Mouse (Mus musculus) embryonic fibroblast, embryonic 13.5 days (primary cell): ENCODE data around the gene Hsd11b2. TPM values are rescaled to one million over a fixed set of nuclear protein-coding genes. Genes with fewer than 3 reads are reported as not detected.
A peak's percentile ranks its signal among the peaks of the same experiment; 100 is the strongest.
"Not testable (repeated sequence)": the region's sequence is repeated elsewhere in the genome, so short reads cannot be mapped to it uniquely, and the experiment has no call there.

Experiments
- H3K27ac ChIP-seq: 2 replicates; pipeline ENCODE4 v1.5.1; 2012; ENCODE audit warnings: low read length, control low read depth, inconsistent platforms; ENCODE audit not compliant: insufficient read depth
- H3K4me1 ChIP-seq: 2 replicates; pipeline ENCODE4 v1.6.1; 2011; ENCODE audit warnings: low read length; ENCODE audit not compliant: control insufficient read depth, insufficient read depth
- H3K4me3 ChIP-seq: 2 replicates; pipeline ENCODE4 v1.5.1; 2011; ENCODE audit warnings: mild to moderate bottlenecking, control low read depth, low read length; ENCODE audit not compliant: insufficient read depth
- CTCF ChIP-seq: IDR thresholded peaks from 2 replicates; pipeline ENCODE4 v1.5.1; 2011; ENCODE audit warnings: mild to moderate bottlenecking, control low read depth, low read length, moderate library complexity, borderline replicate concordance; ENCODE audit not compliant: insufficient read depth
- POLR2A ChIP-seq: IDR thresholded peaks from 2 replicates; pipeline ENCODE4 v1.6.1; 2011; ENCODE audit warnings: low read depth, mild to moderate bottlenecking, control low read depth, low read length, moderate library complexity
- polyA plus RNA-seq: library from polyadenylated mRNA; stranded (reverse); fragments of >200 nt; gene quantifications from 2 replicates; pipeline ENCODE4 v1.2.4, GENCODE M21; 2011; ENCODE audit warnings: low read depth; ENCODE audit not compliant: missing spikeins, insufficient read length

Gene Hsd11b2
- polyA plus RNA-seq, 1 experiment: 0.28 TPM

DNA sequence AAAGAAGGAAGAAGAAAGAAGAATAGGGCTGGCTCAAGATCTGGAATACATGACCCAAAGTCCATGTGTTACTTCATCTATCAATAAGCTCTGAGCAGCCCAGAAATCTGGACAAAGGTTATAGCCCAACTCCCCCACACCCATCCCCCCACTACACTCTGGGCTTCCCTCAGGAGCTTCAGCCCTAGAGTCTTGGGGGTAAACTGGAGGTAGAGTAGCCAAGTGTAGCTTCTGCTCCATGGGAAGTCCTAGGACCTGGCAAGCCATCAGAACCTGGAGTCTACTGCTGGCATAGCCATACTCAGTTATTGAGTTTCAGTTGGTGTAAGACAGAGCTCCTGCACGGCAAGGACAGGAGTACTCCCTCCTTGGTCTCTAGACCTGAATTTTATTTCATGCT, 31.0 kb downstream of the Hsd11b2 start:
- Histone ChIP-seq H3K27ac (no peak overlapping the region), H3K4me1 (peaks cover 21% of the 10 kb centered on the region), H3K4me3 (no peak overlapping the region)
- TF ChIP-seq CTCF (no peak), POLR2A (no peak)

DNA sequence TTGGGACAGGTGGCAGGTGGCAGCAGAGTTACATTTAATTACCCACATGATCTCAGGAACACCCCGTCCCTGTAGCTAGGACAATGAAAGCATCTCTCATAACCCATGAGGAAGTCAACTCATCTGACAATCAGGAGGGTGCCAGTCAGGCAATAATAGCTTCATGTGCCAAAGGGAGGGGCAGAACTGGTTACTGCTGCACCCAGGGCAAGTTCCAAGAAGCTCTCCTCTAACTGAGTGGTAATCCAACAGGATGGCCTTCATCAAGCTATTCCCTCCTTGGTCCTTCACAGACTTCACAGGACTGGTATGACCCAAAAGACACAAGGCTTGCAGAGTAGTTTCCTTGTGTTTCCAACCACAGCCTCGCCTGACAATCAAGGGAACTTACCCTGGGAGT, 31.5 kb downstream of the Hsd11b2 start:
- Histone ChIP-seq H3K4me3 (no peak overlapping the region), H3K27ac (no peak overlapping the region), H3K4me1 (peaks cover 21% of the 10 kb centered on the region)
- TF ChIP-seq CTCF (no peak), POLR2A (no peak)

DNA sequence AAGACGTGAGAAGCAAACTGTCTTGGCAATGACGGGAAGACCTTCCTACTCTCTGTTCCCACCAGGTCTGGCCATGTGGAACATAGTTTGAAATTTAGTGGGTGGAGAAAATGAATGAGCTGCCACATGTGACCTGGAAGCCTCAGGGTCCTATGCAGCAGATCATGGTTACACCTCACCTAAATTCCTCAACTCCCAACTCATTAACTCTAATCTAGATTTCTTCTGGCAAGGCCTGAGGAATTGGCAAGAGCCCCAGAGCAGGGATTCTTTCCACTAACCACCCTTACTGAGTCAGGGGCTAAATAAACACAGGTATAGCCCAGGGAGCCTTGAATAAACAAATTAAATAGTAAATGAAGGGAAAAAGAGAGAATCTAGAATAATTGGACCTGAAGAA, 33.5 kb downstream of the Hsd11b2 start:
- TF ChIP-seq POLR2A (no peak), CTCF (no peak)
- no peak overlapping the region for H3K27ac ChIP-seq
- no peak overlapping the region for H3K4me3 ChIP-seq
- peaks cover 6% of the 10 kb centered on the region; the same call in 1 of the 2 replicates for H3K4me1 ChIP-seq

DNA sequence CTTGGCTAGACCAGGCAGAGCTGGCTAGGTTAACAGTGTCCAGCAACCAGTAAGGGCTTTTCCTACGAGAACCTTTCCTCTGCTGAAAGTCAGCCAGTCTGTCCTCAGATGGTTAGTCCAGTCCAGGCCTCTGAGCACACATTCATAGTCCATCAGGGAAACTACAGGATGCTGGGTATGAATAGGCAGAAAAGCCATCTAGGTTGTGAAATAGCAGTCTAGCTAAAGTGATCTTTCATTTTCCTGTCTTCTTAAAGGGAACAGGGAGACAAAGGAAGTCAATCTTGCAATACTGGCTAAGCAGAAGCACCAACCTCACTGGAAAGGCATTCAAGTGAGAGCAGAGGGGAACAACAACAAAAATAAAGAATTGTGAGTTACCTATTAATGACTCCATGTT, 34.3 kb downstream of the Hsd11b2 start:
- Histone ChIP-seq H3K4me3 (no peak overlapping the region), H3K4me1 (0 out of 2 replicates have a peak, but pooled peaks cover 3% of the 10 kb centered on the region), H3K27ac (peak overlapping the region; percentile 15; the same call in 1 of the 2 replicates)
- TF ChIP-seq CTCF (no peak), POLR2A (no peak)

DNA sequence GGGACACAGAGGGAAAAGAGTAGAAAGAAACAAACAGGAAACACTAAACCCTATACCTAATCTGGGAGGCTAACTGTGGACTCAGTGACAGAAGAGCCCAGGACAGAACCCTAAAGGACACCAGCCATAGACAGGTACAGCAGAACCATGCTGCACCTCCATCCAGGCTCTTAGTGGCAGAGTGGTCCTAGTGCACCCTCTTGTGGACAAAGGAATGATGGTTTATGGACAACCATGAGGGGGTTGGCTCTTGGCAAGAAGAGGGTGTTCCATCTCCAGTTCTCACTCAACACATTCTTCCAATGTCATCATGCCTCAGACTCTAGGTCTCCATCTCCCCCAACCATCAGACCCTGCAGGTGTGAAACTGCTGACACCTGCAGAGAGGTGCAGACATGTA, 35.5 kb downstream of the Hsd11b2 start:
- no peak overlapping the region for H3K4me3 ChIP-seq
- H3K27ac ChIP-seq: no peak overlapping the region
- TF ChIP-seq CTCF (peak; percentile 76), POLR2A (no peak)
- H3K4me1 ChIP-seq: 0 out of 2 replicates have a peak, but pooled peaks cover 3% of the 10 kb centered on the region

DNA sequence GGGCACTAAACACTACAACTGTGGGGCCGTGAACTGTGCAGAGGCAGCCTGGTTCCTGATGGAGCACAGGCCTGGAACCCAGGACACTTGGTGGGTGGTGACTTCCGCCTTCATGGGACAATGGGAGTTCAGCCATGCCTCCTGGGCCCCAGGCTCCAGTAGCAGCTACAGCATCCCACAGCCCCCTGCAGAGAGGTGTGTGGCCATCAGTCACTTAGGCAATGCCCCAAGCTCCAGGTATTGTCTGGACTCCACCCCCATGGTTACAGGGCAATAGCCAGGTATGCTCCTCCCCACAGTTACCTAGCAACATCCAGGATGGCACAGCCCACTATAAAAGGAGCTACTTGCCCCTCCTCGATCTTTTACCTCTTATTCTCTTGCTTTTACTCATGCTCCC, 36.7 kb downstream of the Hsd11b2 start:
- no peak overlapping the region for H3K4me3 ChIP-seq
- H3K4me1 ChIP-seq: 0 out of 2 replicates have a peak, but pooled peaks cover 3% of the 10 kb centered on the region
- H3K27ac ChIP-seq: no peak overlapping the region
- TF ChIP-seq POLR2A (no peak), CTCF (no peak)

DNA sequence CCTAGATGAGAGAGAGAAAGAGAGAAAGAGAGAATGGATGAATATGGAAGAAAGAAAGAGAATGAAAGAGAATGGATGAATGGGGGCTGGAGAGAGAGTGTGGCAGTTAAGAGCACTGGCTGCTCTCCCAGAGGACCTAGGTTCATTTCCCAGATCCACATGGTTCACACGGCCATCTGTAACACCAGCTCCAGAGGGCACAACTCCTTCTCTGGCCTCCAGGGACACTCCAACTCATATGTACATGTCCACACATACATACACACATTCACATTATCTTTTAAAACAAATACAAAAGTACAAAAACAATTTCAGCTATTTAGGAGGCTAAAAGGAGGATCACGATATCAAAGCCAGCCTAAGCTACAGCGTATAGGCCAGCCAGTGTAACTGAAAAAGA, 44.3 kb downstream of the Hsd11b2 start:
- Histone ChIP-seq H3K4me1 (no peaks in the 10 kb centered on the region), H3K27ac (no peak overlapping the region), H3K4me3 (no peak overlapping the region)
- TF ChIP-seq POLR2A: no peak
- no peak for TF ChIP-seq CTCF

DNA sequence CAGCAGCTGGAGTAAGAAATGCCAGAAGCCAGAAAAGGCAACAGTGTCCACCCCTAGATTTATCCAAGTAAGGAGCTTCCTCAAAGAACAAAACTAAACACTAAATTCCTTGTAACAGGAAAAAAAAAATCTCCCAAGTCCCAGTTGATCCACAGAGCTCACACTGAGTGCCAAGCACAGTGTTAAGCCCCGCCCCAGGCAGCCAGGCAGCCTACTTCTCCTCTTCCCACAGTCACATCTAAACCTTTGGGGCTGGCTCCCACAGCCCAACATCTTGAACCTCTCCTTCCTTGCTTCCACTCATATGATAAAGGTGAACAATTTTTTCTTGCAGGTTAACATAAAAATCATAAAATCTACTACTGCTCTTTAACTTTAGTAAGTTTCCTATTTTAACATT, 45.3 kb downstream of the Hsd11b2 start:
- Histone ChIP-seq H3K4me3 (no peak overlapping the region; the same call in 1 of the 2 replicates), H3K27ac (no peak overlapping the region), H3K4me1 (no peaks in the 10 kb centered on the region)
- TF ChIP-seq POLR2A (no peak), CTCF (no peak)

DNA sequence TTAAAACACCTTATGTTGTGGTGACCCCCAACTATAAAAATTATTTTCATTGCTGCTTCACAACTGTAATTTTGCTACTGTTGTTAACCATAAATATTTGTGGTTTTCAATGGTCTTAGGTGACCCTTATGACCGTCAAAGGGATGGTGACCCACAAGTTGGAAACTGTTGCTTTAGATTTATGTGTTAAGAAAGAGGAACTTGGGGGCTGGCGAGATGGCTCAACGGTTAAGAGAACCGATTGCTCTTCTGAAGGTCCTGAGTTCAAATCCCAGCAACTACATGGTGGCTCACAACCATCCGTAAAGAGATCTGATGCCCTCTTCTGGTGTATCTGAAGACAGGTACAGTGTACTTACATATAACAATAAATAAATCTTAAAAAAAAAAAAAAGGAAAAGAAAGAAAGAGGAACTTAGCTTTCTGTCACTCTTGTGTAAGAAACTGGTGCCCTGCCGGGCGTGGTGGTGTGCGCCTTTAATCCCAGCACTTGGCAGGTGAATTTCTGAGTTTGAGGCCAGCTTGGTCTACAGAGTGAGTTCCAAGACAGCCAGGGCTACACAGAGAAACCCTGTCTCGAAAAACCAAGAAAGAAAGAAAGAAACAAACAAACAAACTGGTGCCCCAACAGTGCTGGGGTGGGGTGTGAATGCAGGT, 46.1 kb downstream of the Hsd11b2 start:
- H3K4me1 ChIP-seq, H3K27ac ChIP-seq: not testable (repeated sequence)
- H3K4me3 ChIP-seq: peak overlapping the region; percentile 66

DNA sequence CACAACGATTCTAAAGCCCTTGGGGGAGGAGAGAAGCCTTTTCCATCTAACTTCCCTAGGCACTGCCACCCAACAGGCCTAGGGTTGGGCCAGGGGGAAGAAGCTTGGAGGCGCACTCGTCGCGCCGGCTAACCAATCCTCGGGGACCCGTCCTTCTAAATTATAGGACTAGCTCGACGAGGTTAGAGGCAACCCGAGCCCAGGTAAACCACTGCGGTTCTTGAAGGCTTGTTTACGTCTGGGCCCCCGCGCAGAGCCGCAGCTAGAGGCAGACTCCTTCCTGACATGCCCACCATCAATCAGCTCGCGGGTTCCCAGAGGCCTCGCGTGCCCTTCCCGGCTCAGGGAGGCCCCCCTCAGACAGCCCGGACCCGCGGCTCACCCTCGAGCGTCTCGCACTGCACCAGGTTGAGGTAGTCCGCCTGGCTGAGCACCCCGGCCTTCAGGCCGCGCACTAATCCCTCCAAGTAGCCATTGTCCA, 46.9 kb downstream of the Hsd11b2 start:
- Histone ChIP-seq H3K4me1 (no peaks in the 10 kb centered on the region), H3K27ac (no peak overlapping the region), H3K4me3 (peak overlapping the region; percentile 66)
- no peak for TF ChIP-seq CTCF
- TF ChIP-seq POLR2A: no peak
